Mouse (Mus musculus) cerebellum, adult 2 months (tissue): Measurements from ENCODE around the gene Spo11.

Experiments
- CTCF ChIP-seq: fragments of 200-500 bp; IDR thresholded peaks from 2 replicates; pipeline ENCODE4 v1.5.1; 2011; ENCODE audit warnings: low read depth, mild to moderate bottlenecking, control low read depth, low read length, moderate library complexity, borderline replicate concordance; ENCODE audit not compliant: insufficient read depth
- POLR2A ChIP-seq: fragments of 200-500 bp; IDR thresholded peaks from 2 replicates; pipeline ENCODE4 v1.6.1; 2011; ENCODE audit warnings: low read length, control low read depth, borderline replicate concordance; ENCODE audit not compliant: insufficient read depth

- TF ChIP-seq CTCF (no peak), POLR2A (no peak)
Measured at GRCm38 (mm10) chr2:173030591-173031338, 53.3 kb downstream of the Spo11 start.
